Mouse (Mus musculus) hindbrain, postnatal 0 days (tissue): ENCODE results near the gene She. TPM values are rescaled to one million over a fixed set of nuclear protein-coding genes. Genes with fewer than 3 reads are reported as not detected.

Experiments used
- ATAC-seq: fragments of 200-750 bp; cut with Nextera tagmentation; 2 replicates; pipeline ENCODE4 v1.8.0; 2017; ENCODE audit warnings: mild to moderate bottlenecking, moderate TSS enrichment, moderate library complexity
- DNase-seq: peaks from one replicate; pipeline ENCODE4 v3.0.0-alpha.2; 2015; ENCODE audit warnings: low spot score
- H3K27ac ChIP-seq: fragments of 300-500 bp; sonication (generic); 2 replicates; pipeline ENCODE4 v1.5.1; 2014; ENCODE audit warnings: mild to moderate bottlenecking
- H3K27me3 ChIP-seq: fragments of 300-500 bp; sonication (generic); 2 replicates; pipeline ENCODE4 v1.6.1; 2014; ENCODE audit warnings: low read length, mixed read lengths; ENCODE audit not compliant: insufficient read depth
- H3K36me3 ChIP-seq: fragments of 300-500 bp; sonication (generic); 2 replicates; pipeline ENCODE4 v1.6.1; 2014; ENCODE audit warnings: low read length, mixed read lengths; ENCODE audit not compliant: insufficient read depth
- H3K4me1 ChIP-seq: fragments of 300-500 bp; sonication (generic); 2 replicates; pipeline ENCODE4 v1.6.1; 2014; ENCODE audit warnings: antibody characterized with exemption, low read length, mixed read lengths; ENCODE audit not compliant: insufficient read depth
- H3K4me2 ChIP-seq: fragments of 300-500 bp; sonication (generic); 2 replicates; pipeline ENCODE4 v1.6.1; 2014; ENCODE audit warnings: low read depth, mild to moderate bottlenecking, low read length, moderate library complexity, mixed read lengths
- H3K4me3 ChIP-seq: fragments of 300-500 bp; sonication (generic); 2 replicates; pipeline ENCODE4 v1.5.1; 2014; ENCODE audit warnings: low read length
- H3K9ac ChIP-seq: fragments of 300-500 bp; sonication (generic); replicated peaks from 2 replicates; pipeline ENCODE4 v1.6.1; 2014; ENCODE audit warnings: mild to moderate bottlenecking, low read length, moderate library complexity, mixed read lengths
- H3K9me3 ChIP-seq: fragments of 300-500 bp; sonication (generic); 2 replicates; pipeline ENCODE4 v1.6.1; 2016; ENCODE audit warnings: low read length, mixed read lengths
- CTCF ChIP-seq: IDR thresholded peaks from 2 replicates; pipeline ENCODE4 v1.5.1; 2016; ENCODE audit warnings: antibody characterized with exemption, control low read depth, low read depth
- WGBS: fragments of 180-500 bp; shearing (Covaris S2); extraction: QIAGEN DNeasy Blood & Tissue Kit; methylation state at CpG from one replicate; pipeline ENCODE4 v1.1.7; 2014; 5-methylcytosine and 5-hydroxymethylcytosine counted together
- polyA plus RNA-seq: library from polyadenylated mRNA; unstranded; fragments of >200 nt; fragmentation: Nextera tagmentation; extraction: Ambion mirVana; gene quantifications from 2 replicates; pipeline ENCODE4 v1.2.1, GENCODE M21; 2015
- total RNA-seq: library from RNA; depleted of rRNA; stranded (reverse); fragments of >200 nt; gene quantifications from 2 replicates; pipeline ENCODE4 v1.2.3, GENCODE M21; 2014

She gene
- total and polyA plus RNA-seq, 2 experiments from 2014 or later: 1.1 to 1.9 TPM

DNA sequence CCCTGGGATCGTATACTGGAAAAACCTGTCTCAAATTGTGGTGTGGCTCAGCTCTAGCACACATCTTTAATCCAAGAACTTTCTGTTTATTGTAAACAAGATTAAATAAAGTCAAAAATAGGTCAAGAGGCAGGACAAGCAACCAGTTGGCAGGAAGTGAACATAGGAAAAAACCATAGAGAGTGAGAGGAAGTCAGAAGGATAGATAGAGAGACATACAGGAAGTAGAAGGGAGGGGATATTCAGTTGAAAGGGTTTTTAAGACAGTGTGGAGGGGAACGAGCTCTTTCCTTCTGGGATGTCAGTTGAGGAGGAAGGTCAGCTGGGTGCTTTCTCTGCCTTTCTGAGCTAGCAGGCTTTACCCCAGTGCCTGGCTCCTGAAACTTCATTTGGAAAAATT lies 7.6 kb upstream of the She start:
- no peak for ATAC-seq
- WGBS: 63% methylated on average over 2 of the region's 2 CpGs

GRCm38 (mm10) chr3:89826295-89826694 lies 4.9 kb upstream of the She start:
- H3K9ac ChIP-seq: no peak overlapping the region
- TF ChIP-seq CTCF: no peak
- no peak overlapping the region for H3K27ac ChIP-seq
- no peaks in the 10 kb centered on the region for H3K9me3 ChIP-seq
- DNase-seq (no peak), ATAC-seq (no peak)
- no peaks in the 10 kb centered on the region for H3K4me1 ChIP-seq
- H3K27me3 ChIP-seq: peaks cover 30% of the 10 kb centered on the region
- WGBS: 64% methylated on average over 3 of the region's 3 CpGs
- H3K36me3 ChIP-seq: no peaks in the 10 kb centered on the region
- no peak overlapping the region for H3K4me2 ChIP-seq
- no peak overlapping the region for H3K4me3 ChIP-seq

More for the DNA sequence above, 7.6 kb upstream of the She start:
- H3K27me3 ChIP-seq: peaks cover 5% of the 10 kb centered on the region; the same call in 1 of the 2 replicates
- H3K9me3 ChIP-seq: no peaks in the 10 kb centered on the region
- H3K27ac ChIP-seq: no peak overlapping the region
- DNase-seq: no peak
- H3K4me3 ChIP-seq: no peak overlapping the region
- no peak overlapping the region for H3K4me2 ChIP-seq
- TF ChIP-seq CTCF: no peak
- H3K9ac ChIP-seq: no peak overlapping the region
- H3K4me1 ChIP-seq: no peaks in the 10 kb centered on the region
- no peaks in the 10 kb centered on the region for H3K36me3 ChIP-seq

DNA sequence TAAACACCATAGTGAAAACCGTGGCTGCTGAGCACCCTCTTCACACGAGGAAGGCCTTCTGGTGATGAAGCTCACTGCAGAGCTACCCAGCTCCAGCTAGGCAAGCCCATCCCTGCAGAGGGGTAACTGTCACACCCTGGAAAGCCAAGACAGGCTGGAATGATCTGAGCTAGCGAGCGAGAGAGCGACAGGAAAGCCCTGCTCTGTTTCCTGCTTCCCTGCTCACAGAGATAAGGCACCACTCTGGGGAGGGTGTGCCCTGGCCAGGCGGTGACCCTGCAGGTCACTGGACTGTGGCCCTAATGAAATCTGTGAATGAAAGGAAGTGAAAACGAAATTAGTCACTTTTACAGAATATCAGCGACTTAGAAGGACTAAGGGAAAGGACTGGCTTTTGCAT lies 4.2 kb downstream of the She start:
- Histone ChIP-seq H3K27ac (no peak overlapping the region), H3K4me2 (no peak overlapping the region), H3K36me3 (no peaks in the 10 kb centered on the region), H3K4me3 (no peak overlapping the region), H3K4me1 (no peaks in the 10 kb centered on the region), H3K27me3 (peaks cover 34% of the 10 kb centered on the region), H3K9me3 (no peaks in the 10 kb centered on the region), H3K9ac (no peak overlapping the region)
- no peak for ATAC-seq
- no peak for DNase-seq
- WGBS: 53% methylated on average over 8 of the region's 8 CpGs
- no peak for TF ChIP-seq CTCF

GRCm38 (mm10) chr3:89842258-89842657 lies 11.1 kb downstream of the She start:
- ATAC-seq: no peak
- Histone ChIP-seq H3K27me3 (no peaks in the 10 kb centered on the region), H3K4me3 (no peak overlapping the region), H3K9ac (no peak overlapping the region), H3K4me2 (no peak overlapping the region), H3K36me3 (no peaks in the 10 kb centered on the region), H3K9me3 (no peaks in the 10 kb centered on the region), H3K27ac (no peak overlapping the region), H3K4me1 (no peaks in the 10 kb centered on the region)
- peak; percentile 70 for TF ChIP-seq CTCF
- 71% methylated on average over 4 of the region's 4 CpGs for WGBS
- DNase-seq: peak; percentile 53

- DNase-seq: no peak
- no peak for TF ChIP-seq CTCF
- H3K36me3 ChIP-seq: no peaks in the 10 kb centered on the region
- 73% methylated on average over 9 of the region's 9 CpGs for WGBS
- no peak overlapping the region for H3K4me2 ChIP-seq
- H3K9me3 ChIP-seq: no peaks in the 10 kb centered on the region
- ATAC-seq: no peak
- no peak overlapping the region for H3K27ac ChIP-seq
- H3K9ac ChIP-seq: no peak overlapping the region
- H3K27me3 ChIP-seq: no peaks in the 10 kb centered on the region
- no peak overlapping the region for H3K4me3 ChIP-seq
- no peaks in the 10 kb centered on the region for H3K4me1 ChIP-seq
These were observed 12.0 kb downstream of the She start for GRCm38 (mm10) chr3:89843148-89843547.

GRCm38 (mm10) chr3:89845814-89846213 lies 14.6 kb downstream of the She start:
- Histone ChIP-seq H3K27me3 (no peaks in the 10 kb centered on the region), H3K9me3 (no peaks in the 10 kb centered on the region), H3K4me3 (no peak overlapping the region), H3K4me1 (no peaks in the 10 kb centered on the region), H3K27ac (no peak overlapping the region), H3K9ac (no peak overlapping the region), H3K36me3 (no peaks in the 10 kb centered on the region), H3K4me2 (no peak overlapping the region)
- ATAC-seq (no peak), DNase-seq (no peak)
- TF ChIP-seq CTCF: no peak
- WGBS: 80% methylated on average over 9 of the region's 9 CpGs

- DNase-seq: no peak
- ATAC-seq: no peak
- no peak; the same call in 1 of the 2 replicates for TF ChIP-seq CTCF
- Histone ChIP-seq H3K4me1 (no peaks in the 10 kb centered on the region), H3K9me3 (no peaks in the 10 kb centered on the region), H3K36me3 (no peaks in the 10 kb centered on the region), H3K27me3 (no peaks in the 10 kb centered on the region), H3K27ac (no peak overlapping the region), H3K4me3 (no peak overlapping the region), H3K9ac (no peak overlapping the region), H3K4me2 (no peak overlapping the region)
- 83% methylated on average over 3 of the region's 3 CpGs for WGBS
These were observed 16.0 kb downstream of the She start for GRCm38 (mm10) chr3:89847126-89847525.
